Mouse (Mus musculus) frontal cortex, postnatal 14 days (tissue): ENCODE measurements around the gene Litaf.

Source experiments
- DNase-seq, 2 experiments: peaks; one replicate each; pipeline ENCODE4 v3.0.0; 2022; ENCODE audit warnings: low spot score in 2 of 2

The Litaf gene

DNA sequence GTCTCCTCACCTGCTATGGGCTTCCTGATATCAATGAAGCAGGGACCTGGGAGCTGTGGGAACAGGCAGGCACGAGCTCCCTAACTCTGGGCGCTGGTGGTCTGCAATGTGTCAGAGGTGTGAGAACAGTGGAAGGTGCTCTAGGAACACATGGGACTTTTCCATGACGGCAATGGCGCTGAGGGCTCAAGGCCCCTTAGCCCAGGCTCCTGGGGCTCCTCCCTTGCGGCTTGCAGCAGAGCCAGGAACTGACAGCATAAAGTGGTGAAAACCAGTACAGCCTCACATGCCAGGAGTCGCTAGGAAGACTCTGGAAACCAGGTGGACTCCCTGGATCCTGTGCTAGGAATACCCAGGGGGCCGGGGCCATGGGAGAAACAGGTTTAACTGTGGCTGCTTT is 155.4 kb downstream of the Litaf start:
- DNase-seq = no peak
